Mouse (Mus musculus): ENCODE measurements around the gene Plin2.

- no peak for TF ChIP-seq POLR2A (IDR thresholded peaks at IDR 0.05; ENCODE audit: insufficient read depth, low read depth, low read length)
- no peak for TF ChIP-seq EP300 (IDR thresholded peaks at IDR 0.05; ENCODE audit: insufficient read depth, low read depth, low read length)
- TF ChIP-seq CTCF (IDR thresholded peaks at IDR 0.05), result no peak
Measured at GRCm38 (mm10) chr4:86710034-86710650, 40.3 kb upstream of the Plin2 start.
